Comparison of ENCODE assay signal across 8 mouse cellular contexts in the genomic region with DNA sequence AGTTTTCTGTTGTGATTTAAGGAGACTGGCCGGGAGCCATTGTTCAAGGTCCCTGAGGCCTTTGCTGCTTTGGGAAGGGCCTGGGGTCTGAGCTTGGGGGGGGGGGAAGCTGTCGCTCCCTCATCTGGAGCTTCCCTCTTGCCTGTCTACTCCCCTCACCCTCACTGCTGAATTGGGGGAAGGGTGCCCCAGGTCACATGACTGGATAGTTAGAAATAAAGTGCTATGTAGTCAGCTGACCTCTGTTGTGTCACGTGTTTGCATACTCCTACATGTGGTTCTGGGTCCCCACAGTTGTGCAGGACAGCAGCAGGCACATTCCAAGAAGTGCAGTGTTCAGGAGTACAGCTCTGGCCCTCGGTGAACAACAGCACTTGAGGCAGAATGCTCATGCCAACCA. TPM values are rescaled to one million over a fixed set of nuclear protein-coding genes. Genes with fewer than 3 reads are reported as not detected.
A peak's percentile ranks its signal among the peaks of the same experiment; 100 is the strongest.
DNase-seq lines count a peak whose midpoint lies in the region; ATAC-seq and TF ChIP-seq lines count a peak whose summit lies in the region.

No protein-coding gene starts in this region.

- peak overlapping the region; percentile 92 for H3K27ac ChIP-seq in layer of hippocampus, adult 2 months
- peak overlapping the region; percentile 76 for H3K27ac ChIP-seq in forebrain, embryonic 16.5 days (ENCODE audit: low read length)
- peak overlapping the region; percentile 79 for H3K27ac ChIP-seq in kidney, postnatal 0 days
- H3K27ac ChIP-seq in neural tube, embryonic 12.5 days = peak overlapping the region; percentile 59; the same call in 1 of the 2 replicates

- DNase-seq in layer of hippocampus, adult 2 months (ENCODE audit: low spot score in 2 of 2) = no peak
- no peak for DNase-seq in layer of hippocampus, adult 9-11 months
- peak; percentile 63 for DNase-seq in kidney, postnatal 0 days (ENCODE audit: low spot score)
- no peak for DNase-seq in adrenal gland, adult 8-10 months
- no peak for DNase-seq in left cerebral cortex, postnatal 14 days (ENCODE audit: low spot score in 2 of 2)
- no peak for DNase-seq in layer of hippocampus, postnatal 10 days (ENCODE audit: low spot score in 2 of 2)

- no peaks in the 10 kb centered on the region for H3K27me3 ChIP-seq in forebrain, embryonic 16.5 days (replicated peaks; ENCODE audit: control insufficient read depth, insufficient read depth, low read length)
- H3K27me3 ChIP-seq in kidney, postnatal 0 days (ENCODE audit: insufficient read depth, low read length) = no peaks in the 10 kb centered on the region
- no peaks in the 10 kb centered on the region for H3K27me3 ChIP-seq in neural tube, embryonic 12.5 days (replicated peaks)

- H3K36me3 ChIP-seq in forebrain, embryonic 16.5 days (ENCODE audit: control insufficient read depth, insufficient read depth) = peaks cover 11% of the 10 kb centered on the region; the same call in 1 of the 2 replicates
- H3K36me3 ChIP-seq in kidney, postnatal 0 days (ENCODE audit: insufficient read depth, low read length) = peaks cover 23% of the 10 kb centered on the region
- peaks cover 37% of the 10 kb centered on the region for H3K36me3 ChIP-seq in neural tube, embryonic 12.5 days

- no peak overlapping the region for H3K4me2 ChIP-seq in forebrain, embryonic 16.5 days (ENCODE audit: low read length)
- no peak overlapping the region for H3K4me2 ChIP-seq in kidney, postnatal 0 days (ENCODE audit: low read length)
- H3K4me2 ChIP-seq in neural tube, embryonic 12.5 days (replicated peaks) = peak overlapping the region; percentile 20

- H3K4me3 ChIP-seq in layer of hippocampus, adult 2 months = no peak overlapping the region
- no peak overlapping the region for H3K4me3 ChIP-seq in forebrain, embryonic 16.5 days (replicated peaks; ENCODE audit: low read length)
- no peak overlapping the region for H3K4me3 ChIP-seq in kidney, postnatal 0 days (replicated peaks; ENCODE audit: low read depth, low read length)
- no peak overlapping the region for H3K4me3 ChIP-seq in neural tube, embryonic 12.5 days

- intact Hi-C loops in left cerebral cortex, postnatal 14 days (cut with DNase I) = no loop called here

- H3K9me3 ChIP-seq in forebrain, embryonic 16.5 days (ENCODE audit: control insufficient read depth, low read length) = no peaks in the 10 kb centered on the region
- H3K9me3 ChIP-seq in kidney, postnatal 0 days (replicated peaks; ENCODE audit: low read length) = no peaks in the 10 kb centered on the region
- H3K9me3 ChIP-seq in neural tube, embryonic 12.5 days = no peaks in the 10 kb centered on the region

- 77% methylated on average over 4 of the region's 4 CpGs for WGBS in forebrain, embryonic 16.5 days
- WGBS in kidney, postnatal 0 days = 47% methylated on average over 4 of the region's 4 CpGs
- 71% methylated on average over 4 of the region's 4 CpGs for WGBS in neural tube, embryonic 12.5 days

- TF ChIP-seq CTCF in layer of hippocampus, adult 2 months (conservative IDR thresholded peaks at IDR 0.05) = no peak
- TF ChIP-seq CTCF in kidney, postnatal 0 days (IDR thresholded peaks at IDR 0.05; ENCODE audit: low read depth) = no peak

- H3K4me1 ChIP-seq in forebrain, embryonic 16.5 days (replicated peaks; ENCODE audit: control insufficient read depth, insufficient read depth, low read length) = peaks cover 16% of the 10 kb centered on the region
- H3K4me1 ChIP-seq in kidney, postnatal 0 days (replicated peaks; ENCODE audit: insufficient read depth, low read length) = peaks cover 15% of the 10 kb centered on the region; the same call in 1 of the 2 replicates
- peaks cover 19% of the 10 kb centered on the region for H3K4me1 ChIP-seq in neural tube, embryonic 12.5 days

- H3K9ac ChIP-seq in forebrain, embryonic 16.5 days (replicated peaks; ENCODE audit: low read depth, low read length) = peak overlapping the region; percentile 18; the same call in 1 of the 2 replicates
- H3K9ac ChIP-seq in kidney, postnatal 0 days (ENCODE audit: low read depth, low read length) = no peak overlapping the region
- no peak overlapping the region for H3K9ac ChIP-seq in neural tube, embryonic 12.5 days

- no peak for ATAC-seq in forebrain, embryonic 16.5 days
- peak; percentile 33 for ATAC-seq in kidney, postnatal 0 days (replicated peaks; ENCODE audit: low FRiP score, low read depth)
- ATAC-seq in neural tube, embryonic 12.5 days (ENCODE audit: low FRiP score, low read depth) = peak; percentile 38; the same call in 1 of the 2 replicates

RNA-seq across cellular contexts. Expression of a gene that starts 15.7 kb away (rescaled TPM):
- 10 to 100 TPM; 50.9 to 51.6 TPM for total RNA-seq in layer of hippocampus, adult 2 months (2021)
- polyA plus RNA-seq in forebrain, embryonic 16.5 days (2015; fragmentation: Nextera tagmentation; extraction: Ambion mirVana) = 133 and 140 TPM in 2 replicates
- polyA plus RNA-seq in kidney, postnatal 0 days (2015; fragmentation: Nextera tagmentation; extraction: Ambion mirVana) = 77.0 and 78.7 TPM in 2 replicates
- polyA plus RNA-seq in neural tube, embryonic 12.5 days (2016; fragmentation: Nextera tagmentation; extraction: Ambion mirVana) = 130 and 134 TPM in 2 replicates
- 100 to 1,000 TPM in 2 of 4 experiments, 10 to 100 TPM in 2; 74.5 to 110 (median 100) TPM for total RNA-seq in adrenal gland, adult 8-10 months (2022)
- total RNA-seq in left cerebral cortex, postnatal 14 days (2021) = 10 to 100 TPM; 40.8 to 43.1 TPM
- 10 to 100 TPM; 31.1 to 34.1 TPM for total RNA-seq in layer of hippocampus, postnatal 10 days (2021)

RNA-seq across cellular contexts. Expression of a gene that starts 15.9 kb away (rescaled TPM):
- total RNA-seq in layer of hippocampus, adult 2 months (2021) = 10 to 100 TPM; 80.9 to 82.4 TPM
- 34.8 and 37.6 TPM in 2 replicates for polyA plus RNA-seq in forebrain, embryonic 16.5 days (2015; fragmentation: Nextera tagmentation; extraction: Ambion mirVana)
- 14.3 and 15.5 TPM in 2 replicates for polyA plus RNA-seq in kidney, postnatal 0 days (2015; fragmentation: Nextera tagmentation; extraction: Ambion mirVana)
- 24.2 and 25.7 TPM in 2 replicates for polyA plus RNA-seq in neural tube, embryonic 12.5 days (2016; fragmentation: Nextera tagmentation; extraction: Ambion mirVana)
- 10 to 100 TPM; 34.8 to 49.8 (median 38.9) TPM for total RNA-seq in adrenal gland, adult 8-10 months (2022)
- 10 to 100 TPM; 74.5 to 77.2 TPM for total RNA-seq in left cerebral cortex, postnatal 14 days (2021)
- 10 to 100 TPM; 64.6 to 65.1 TPM for total RNA-seq in layer of hippocampus, postnatal 10 days (2021)

RNA-seq across cellular contexts. Expression of a gene that starts 55.2 kb away (rescaled TPM):
- 10 to 100 TPM; 33.2 to 34.5 TPM for total RNA-seq in layer of hippocampus, adult 2 months (2021)
- 21.1 and 24.0 TPM in 2 replicates for polyA plus RNA-seq in forebrain, embryonic 16.5 days (2015; fragmentation: Nextera tagmentation; extraction: Ambion mirVana)
- polyA plus RNA-seq in kidney, postnatal 0 days (2015; fragmentation: Nextera tagmentation; extraction: Ambion mirVana) = 14.2 and 15.5 TPM in 2 replicates
- 23.5 and 23.7 TPM in 2 replicates for polyA plus RNA-seq in neural tube, embryonic 12.5 days (2016; fragmentation: Nextera tagmentation; extraction: Ambion mirVana)
- 10 to 100 TPM; 39.8 to 87.3 (median 53.6) TPM for total RNA-seq in adrenal gland, adult 8-10 months (2022)
- total RNA-seq in left cerebral cortex, postnatal 14 days (2021) = 10 to 100 TPM; 31.2 to 32.9 TPM
- 10 to 100 TPM; 33.6 to 35.0 TPM for total RNA-seq in layer of hippocampus, postnatal 10 days (2021)
